Mouse (Mus musculus): ENCODE data around the gene Macrod2.

Gene Macrod2

GRCm38 (mm10) chr2:142349805-142350204 lies 1954.7 kb downstream of the Macrod2 start:
- no peak for DNase-seq (ENCODE audit: low spot score)

- no peak for DNase-seq (ENCODE audit: low spot score)
These were observed 1967.8 kb downstream of the Macrod2 start for GRCm38 (mm10) chr2:142362888-142363287.

GRCm38 (mm10) chr2:142373978-142374377 lies 1978.9 kb downstream of the Macrod2 start:
- DNase-seq (ENCODE audit: low spot score): no peak

- DNase-seq (ENCODE audit: low spot score): no peak
These were observed 1985.5 kb downstream of the Macrod2 start for GRCm38 (mm10) chr2:142380563-142380962.

- no peak for DNase-seq (ENCODE audit: low spot score)
These were observed 1986.0 kb downstream of the Macrod2 start for GRCm38 (mm10) chr2:142381081-142381579.

GRCm38 (mm10) chr2:142393546-142393945 lies 1998.4 kb downstream of the Macrod2 start:
- DNase-seq (ENCODE audit: low spot score): no peak

GRCm38 (mm10) chr2:142399490-142399889 lies 2004.4 kb downstream of the Macrod2 start:
- DNase-seq (ENCODE audit: low spot score): no peak

- no peak for DNase-seq (ENCODE audit: low spot score)
These were observed 2005.7 kb downstream of the Macrod2 start for GRCm38 (mm10) chr2:142400781-142401180.

GRCm38 (mm10) chr2:142401359-142401758 lies 2006.2 kb downstream of the Macrod2 start:
- DNase-seq (ENCODE audit: low spot score): no peak

GRCm38 (mm10) chr2:142403394-142403793 lies 2008.3 kb downstream of the Macrod2 start:
- DNase-seq (ENCODE audit: low spot score): no peak

GRCm38 (mm10) chr2:142404321-142404720 lies 2009.2 kb downstream of the Macrod2 start:
- no peak for DNase-seq (ENCODE audit: low spot score)

GRCm38 (mm10) chr2:142407341-142407740 lies 2012.2 kb downstream of the Macrod2 start:
- DNase-seq (ENCODE audit: low spot score): no peak

GRCm38 (mm10) chr2:142410124-142410523 lies 2015.0 kb downstream of the Macrod2 start:
- DNase-seq (ENCODE audit: low spot score): no peak

- DNase-seq (ENCODE audit: low spot score): no peak
These were observed 2038.0 kb downstream of the Macrod2 start for GRCm38 (mm10) chr2:142433126-142433525.

- no peak for DNase-seq (ENCODE audit: low spot score)
These were observed 2039.6 kb downstream of the Macrod2 start for GRCm38 (mm10) chr2:142434731-142435130.

- DNase-seq (ENCODE audit: low spot score): peak; percentile 54
These were observed 2042.7 kb downstream of the Macrod2 start for GRCm38 (mm10) chr2:142437606-142438461.
